In genomic region chr5:111575376-111575775, GRCm38 (mm10) we compare ENCODE assay signal across 22 mouse cellular contexts.
"Had no signal": no experiment of that assay in that cellular context is flagged by ENCODE, and none has a peak within 500 bp of the region (broad histone marks: within the 10 kb centered on the region; RNA-seq: fewer than 3 reads in every experiment).

No protein-coding gene starts in this region.

- H3K9me3 ChIP-seq: limb, embryonic 12.5 days; limb, embryonic 15.5 days; liver, embryonic 12.5 days; liver, embryonic 15.5 days; midbrain, embryonic 12.5 days; neural tube, embryonic 13.5 days; stomach, embryonic 15.5 days had no signal

- H3K4me3 ChIP-seq: limb, embryonic 12.5 days; limb, embryonic 15.5 days; liver, embryonic 12.5 days; liver, embryonic 15.5 days; midbrain, embryonic 12.5 days; myocyte; neural tube, embryonic 13.5 days; stomach, embryonic 15.5 days had no signal

- ATAC-seq: intestine, postnatal 0 days; liver, embryonic 12.5 days; midbrain, embryonic 16.5 days had no signal

- H3K36me3 ChIP-seq: limb, embryonic 12.5 days; limb, embryonic 15.5 days; liver, embryonic 12.5 days; liver, embryonic 15.5 days; midbrain, embryonic 12.5 days; neural tube, embryonic 13.5 days; stomach, embryonic 15.5 days had no signal

- H3K9ac ChIP-seq: limb, embryonic 12.5 days; limb, embryonic 15.5 days; liver, embryonic 12.5 days; liver, embryonic 15.5 days; midbrain, embryonic 12.5 days; neural tube, embryonic 13.5 days; stomach, embryonic 15.5 days had no signal

- H3K4me2 ChIP-seq: limb, embryonic 12.5 days; limb, embryonic 15.5 days; liver, embryonic 12.5 days; liver, embryonic 15.5 days; midbrain, embryonic 12.5 days; neural tube, embryonic 13.5 days; stomach, embryonic 15.5 days had no signal

- H3K27me3 ChIP-seq: limb, embryonic 15.5 days; stomach, embryonic 15.5 days had no signal

- H3K27ac ChIP-seq: kidney, postnatal 0 days; limb, embryonic 12.5 days; liver, embryonic 12.5 days; liver, embryonic 15.5 days; midbrain, embryonic 12.5 days; neural tube, embryonic 13.5 days had no signal

- DNase-seq: kidney, postnatal 4 days; left cerebral cortex, postnatal 4 days; lung, adult 2 months; lung, postnatal 14 days; lung, postnatal 4 days; retina, postnatal 1 day; right cerebral cortex, postnatal 25 days; spleen, adult 18-20 months; thymus, adult 2 months; thymus, postnatal 14 days; thymus, postnatal 4 days had no signal
